Comparison of ENCODE assay signal across 10 mouse cellular contexts in the genomic region with DNA sequence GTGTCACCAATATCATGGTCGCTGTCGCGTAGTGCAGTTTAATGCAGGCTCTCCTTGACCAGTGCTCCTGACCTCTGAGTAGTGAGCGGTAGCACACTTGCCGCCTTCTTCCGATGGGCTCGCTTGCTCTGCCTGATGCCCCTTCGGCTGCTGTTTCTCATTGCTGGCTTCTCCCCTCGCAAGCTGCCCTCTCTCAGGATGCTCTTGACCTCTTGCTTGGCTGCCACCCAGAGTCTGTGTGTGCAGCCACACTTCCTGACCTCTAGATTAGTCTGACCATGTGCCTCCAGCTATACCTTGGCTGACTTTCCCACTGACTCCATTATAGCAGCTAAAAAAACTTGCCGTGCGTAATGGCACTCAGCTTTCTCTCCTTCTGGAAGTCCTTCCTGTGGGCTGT. TPM values are rescaled to one million over a fixed set of nuclear protein-coding genes. Genes with fewer than 3 reads are reported as not detected.
DNase-seq lines count a peak whose midpoint lies in the region; ATAC-seq and TF ChIP-seq lines count a peak whose summit lies in the region.
"Had no signal": no experiment of that assay in that cellular context is flagged by ENCODE, and none has a peak within 500 bp of the region (broad histone marks: within the 10 kb centered on the region; RNA-seq: fewer than 3 reads in every experiment).

No protein-coding gene starts in this region.

- H3K4me2 ChIP-seq in intestine, postnatal 0 days (replicated peaks; ENCODE audit: low read depth): no peak overlapping the region

- no peaks in the 10 kb centered on the region for H3K27me3 ChIP-seq in embryonic facial prominence, embryonic 10.5 days (replicated peaks; ENCODE audit: low read depth, poor library complexity, severe bottlenecking)
- H3K27me3 ChIP-seq in intestine, postnatal 0 days (replicated peaks; ENCODE audit: control insufficient read depth, insufficient read depth, low read length): no peaks in the 10 kb centered on the region

- H3K9me3 ChIP-seq in embryonic facial prominence, embryonic 10.5 days: no peaks in the 10 kb centered on the region
- no peaks in the 10 kb centered on the region for H3K9me3 ChIP-seq in intestine, postnatal 0 days (ENCODE audit: control insufficient read depth)

- peak overlapping the region; percentile 40; the same call in 1 of the 2 replicates for H3K27ac ChIP-seq in embryonic facial prominence, embryonic 10.5 days (replicated peaks)
- peak overlapping the region; percentile 21; the same call in 1 of the 2 replicates for H3K27ac ChIP-seq in intestine, postnatal 0 days (ENCODE audit: low read depth, low read length)
- no peak overlapping the region for H3K27ac ChIP-seq in left cerebral cortex, adult 2 months

- H3K4me1 ChIP-seq in embryonic facial prominence, embryonic 10.5 days: peaks cover 26% of the 10 kb centered on the region
- peaks cover 13% of the 10 kb centered on the region for H3K4me1 ChIP-seq in intestine, postnatal 0 days (replicated peaks; ENCODE audit: control insufficient read depth, insufficient read depth, low read length)

- 48% methylated on average over 11 of the region's 11 CpGs for WGBS in embryonic facial prominence, embryonic 10.5 days
- WGBS in intestine, postnatal 0 days: 61% methylated on average over 11 of the region's 11 CpGs

- no peak for ATAC-seq in intestine, postnatal 0 days

- intact Hi-C loops in left cerebral cortex, adult 2 months (cut with DNase I): no loop called here
- intact Hi-C loops in left cerebral cortex, postnatal 36 days (cut with DNase I): no loop called here

- TF ChIP-seq CTCF in intestine, postnatal 0 days (IDR thresholded peaks at IDR 0.05; ENCODE audit: low read depth): no peak
- no peak for TF ChIP-seq CTCF in left cerebral cortex, adult 2 months (IDR thresholded peaks at IDR 0.05)

- peaks cover 23% of the 10 kb centered on the region for H3K36me3 ChIP-seq in embryonic facial prominence, embryonic 10.5 days (replicated peaks)
- peaks cover 20% of the 10 kb centered on the region; the same call in 1 of the 2 replicates for H3K36me3 ChIP-seq in intestine, postnatal 0 days (ENCODE audit: control insufficient read depth, insufficient read depth)

- H3K4me3 ChIP-seq in embryonic facial prominence, embryonic 10.5 days: peak overlapping the region; percentile 13; the same call in 1 of the 2 replicates
- H3K4me3 ChIP-seq in intestine, postnatal 0 days (ENCODE audit: low read depth, low read length): no peak overlapping the region
- no peak overlapping the region for H3K4me3 ChIP-seq in left cerebral cortex, adult 2 months

- DNase-seq in adipocyte (ENCODE audit: low spot score): peak; percentile 35
- DNase-seq in embryonic facial prominence, embryonic 10.5 days (ENCODE audit: low spot score): peak; percentile 39
- DNase-seq in lung, adult 18-20 months: peak; percentile 45 to 61
- DNase-seq in left cerebral cortex, adult 2 months (ENCODE audit: extremely low spot score in 1 of 2, low spot score in 2 of 2): no peak
- no peak for DNase-seq in left cerebral cortex, postnatal 36 days (ENCODE audit: low spot score in 2 of 2)
- DNase-seq in cerebellum, adult 11 months: no peak
- DNase-seq in thymus, postnatal 10 days (ENCODE audit: low spot score in 2 of 2): no peak
- DNase-seq: cerebellum, adult 8-10 months; gastrocnemius, postnatal 36 days had no signal

- no peak overlapping the region for H3K9ac ChIP-seq in intestine, postnatal 0 days (ENCODE audit: low read depth, low read length)

RNA-seq across cellular contexts. Expression of a gene that starts 5.5 kb away (rescaled TPM):
- polyA plus RNA-seq in embryonic facial prominence, embryonic 10.5 days (2016; fragmentation: Nextera tagmentation; extraction: Ambion mirVana): 29.5 and 32.8 TPM in 2 replicates
- 87.8 and 98.2 TPM in 2 replicates for polyA plus RNA-seq in intestine, postnatal 0 days (2015; fragmentation: Nextera tagmentation; extraction: Ambion mirVana)
- total RNA-seq in left cerebral cortex, adult 2 months (2021): 10 to 100 TPM; 19.8 to 22.4 TPM
- total RNA-seq in left cerebral cortex, postnatal 36 days (2021): 10 to 100 TPM; 19.0 to 21.5 TPM

RNA-seq across cellular contexts. Expression of a gene that starts 45.2 kb away (rescaled TPM):
- polyA plus RNA-seq in embryonic facial prominence, embryonic 10.5 days (2016; fragmentation: Nextera tagmentation; extraction: Ambion mirVana): 88.0 and 93.2 TPM in 2 replicates
- 34.8 and 35.7 TPM in 2 replicates for polyA plus RNA-seq in intestine, postnatal 0 days (2015; fragmentation: Nextera tagmentation; extraction: Ambion mirVana)
- total RNA-seq in left cerebral cortex, adult 2 months (2021): 1 to 10 TPM; 3.7 to 4.8 TPM
- total RNA-seq in left cerebral cortex, postnatal 36 days (2021): 1 to 10 TPM; 3.8 to 4.0 TPM

RNA-seq across cellular contexts. Expression of a gene that starts 47.9 kb away (rescaled TPM):
- polyA plus RNA-seq in embryonic facial prominence, embryonic 10.5 days (2016; fragmentation: Nextera tagmentation; extraction: Ambion mirVana): 84.4 and 89.6 TPM in 2 replicates
- 39.3 and 40.0 TPM in 2 replicates for polyA plus RNA-seq in intestine, postnatal 0 days (2015; fragmentation: Nextera tagmentation; extraction: Ambion mirVana)
- 10 to 100 TPM; 87.7 to 91.9 TPM for total RNA-seq in left cerebral cortex, adult 2 months (2021)
- 10 to 100 TPM; 91.3 to 92.5 TPM for total RNA-seq in left cerebral cortex, postnatal 36 days (2021)

Comparison
In these comparisons a context has a peak if more than half of its experiments do, and no peak if none do; other contexts are left out.
1. DNase-seq: peak in adipocyte (single experiment), embryonic facial prominence, embryonic 10.5 days (single experiment) and lung, adult 18-20 months (2 of 2); none in left cerebral cortex, adult 2 months (0 of 2), left cerebral cortex, postnatal 36 days (0 of 2), cerebellum, adult 11 months (single experiment) and thymus, postnatal 10 days (0 of 2).